Mouse (Mus musculus) layer of hippocampus, postnatal 10 days (tissue): ENCODE results near the gene Chid1. TPM values are rescaled to one million over a fixed set of nuclear protein-coding genes. Genes with fewer than 3 reads are reported as not detected.

ENCODE experiments used
- DNase-seq, 2 experiments: peaks; one replicate each; pipeline ENCODE4 v3.0.0; 2021; ENCODE audit warnings: low spot score in 2 of 2
- total RNA-seq, 2 experiments: library from RNA; stranded (reverse); gene quantifications; 2 replicates each; pipeline ENCODE4 v1.2.3; 2021

Gene Chid1
- total RNA-seq, 2 experiments from 2014 or later, result 68.7 to 69.8 TPM

- no peak for DNase-seq
These were observed 20.2 kb upstream of the Chid1 start for GRCm38 (mm10) chr7:141559726-141560325.

- no peak for DNase-seq
These were observed 19.3 kb upstream of the Chid1 start for GRCm38 (mm10) chr7:141558946-141559345.

- no peak for DNase-seq
These were observed 18.7 kb upstream of the Chid1 start for GRCm38 (mm10) chr7:141558329-141558776.

DNA sequence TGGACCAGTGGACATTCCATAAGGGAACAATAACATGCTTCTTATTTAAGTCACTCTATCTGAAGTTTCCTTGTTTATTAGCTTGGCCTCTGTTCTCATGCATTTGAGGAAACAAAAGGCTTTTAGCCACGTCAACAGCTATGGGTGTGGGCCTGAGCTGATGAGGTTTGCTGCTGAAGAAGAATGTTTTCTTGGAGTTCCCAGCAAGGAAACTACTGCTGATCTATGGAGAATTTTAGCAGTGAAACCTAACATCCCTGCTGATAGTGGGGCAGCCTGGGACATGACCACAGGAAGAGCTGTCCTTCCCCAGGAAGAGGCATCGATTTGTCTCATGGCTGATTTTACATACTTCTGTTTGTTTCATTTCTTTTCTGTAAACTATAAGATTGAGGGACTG lies 10.8 kb upstream of the Chid1 start:
- DNase-seq, result no peak

GRCm38 (mm10) chr7:141549432-141550061 lies 9.9 kb upstream of the Chid1 start:
- no peak for DNase-seq

- peak; percentile 25 for DNase-seq
These were observed 5.0 kb upstream of the Chid1 start for GRCm38 (mm10) chr7:141544654-141545053.

DNA sequence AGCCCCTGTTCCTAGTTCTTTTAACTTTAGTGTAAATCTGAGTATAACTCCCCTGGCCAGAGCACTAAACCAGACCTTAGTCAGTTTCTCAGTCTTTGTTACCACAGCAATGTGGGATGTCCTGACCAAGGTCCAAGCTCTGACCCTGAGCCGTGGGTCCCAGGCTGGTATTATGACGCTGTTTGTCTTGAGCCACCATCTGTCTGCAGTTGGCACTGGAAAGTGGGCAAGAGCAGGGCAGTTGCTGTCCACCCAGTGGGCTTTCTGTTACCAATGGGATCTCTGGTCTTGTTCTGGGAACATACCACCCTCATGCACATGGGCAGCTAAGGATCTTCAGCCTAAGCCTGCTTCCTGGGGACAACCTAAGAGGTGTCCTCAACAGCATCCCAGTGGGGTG lies 2.9 kb upstream of the Chid1 start:
- no peak for DNase-seq

- DNase-seq, result no peak
These were observed 2.0 kb upstream of the Chid1 start for GRCm38 (mm10) chr7:141541681-141542080.

GRCm38 (mm10) chr7:141540312-141541081 lies 840 bp upstream of the Chid1 start:
- DNase-seq, result peak; percentile 56 to 63

DNA sequence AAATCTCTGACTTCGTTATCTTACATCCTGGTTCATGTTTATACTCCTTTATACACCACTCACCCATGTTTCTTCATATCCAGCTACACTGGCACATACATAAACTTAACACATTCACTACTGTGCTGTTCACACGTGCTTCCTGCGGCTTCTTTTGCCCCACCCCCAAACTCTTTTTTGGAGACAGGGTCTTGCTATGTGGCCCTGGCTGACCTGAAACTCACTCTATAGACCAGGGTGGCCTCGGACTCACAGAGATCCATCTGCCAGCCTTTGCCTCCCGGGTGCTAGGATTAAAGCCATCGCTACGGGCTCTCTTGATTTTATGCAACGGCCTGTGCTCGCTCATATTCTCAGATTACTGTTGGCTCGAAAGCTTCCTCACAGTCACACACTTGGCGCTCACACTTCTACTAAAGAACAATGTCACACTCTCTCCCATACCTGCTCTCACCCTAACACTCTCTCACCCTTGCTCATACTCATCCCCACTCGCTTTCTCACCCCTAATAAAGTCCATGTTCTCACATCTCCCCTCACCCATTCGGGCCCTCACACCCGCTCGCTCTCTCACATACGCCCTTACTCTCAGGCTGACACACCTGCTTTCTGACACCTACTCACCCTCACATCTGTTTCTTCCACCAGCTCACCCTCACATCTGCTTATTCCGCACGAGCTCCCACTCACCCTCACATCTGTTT lies 653 bp downstream of the Chid1 start:
- DNase-seq, result no peak

DNA sequence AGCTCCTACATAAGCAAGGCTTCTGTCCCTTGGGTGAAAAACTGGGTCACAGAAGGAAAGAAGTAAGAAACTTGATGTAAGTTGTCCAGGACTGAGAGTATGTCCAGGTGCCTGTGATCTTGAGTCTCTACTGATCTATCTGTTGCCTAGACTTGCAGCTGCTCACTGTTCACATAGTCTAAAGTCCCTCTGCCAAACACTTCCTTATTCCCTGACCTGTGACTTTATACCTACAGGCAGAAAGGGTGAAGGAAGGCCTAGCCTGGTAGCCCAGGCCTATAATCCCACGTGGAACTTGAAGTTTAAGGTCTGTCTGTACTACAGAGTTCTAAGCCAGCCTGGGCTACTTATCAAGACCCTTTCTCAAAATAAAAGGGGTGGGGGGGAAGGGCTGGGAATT lies 4.1 kb downstream of the Chid1 start:
- DNase-seq, result no peak

GRCm38 (mm10) chr7:141525580-141525925 lies 14.1 kb downstream of the Chid1 start:
- no peak for DNase-seq

GRCm38 (mm10) chr7:141524760-141525579 lies 14.7 kb downstream of the Chid1 start:
- peak; percentile 88 to 89 for DNase-seq

DNA sequence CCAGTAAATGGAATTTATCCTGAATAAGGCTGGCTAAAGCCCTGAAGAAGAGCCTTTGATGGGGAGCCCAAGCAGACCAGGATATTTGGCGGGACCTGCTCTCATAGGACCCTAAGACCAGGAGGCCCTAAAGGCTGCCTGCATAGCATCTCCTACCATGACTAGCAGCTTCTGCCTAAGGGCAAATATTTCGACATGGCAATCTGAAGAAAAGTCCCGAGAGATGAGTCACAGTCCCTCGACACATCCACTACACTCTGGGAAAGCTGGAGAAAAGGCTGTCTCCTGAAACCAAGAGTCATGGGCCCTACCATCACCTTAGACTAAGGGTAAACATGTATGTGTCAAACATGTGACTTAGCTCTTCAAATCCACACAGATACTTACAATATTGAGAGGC lies 15.4 kb downstream of the Chid1 start:
- no peak for DNase-seq

- DNase-seq, result no peak
These were observed 16.6 kb downstream of the Chid1 start for GRCm38 (mm10) chr7:141523007-141523406.

DNA sequence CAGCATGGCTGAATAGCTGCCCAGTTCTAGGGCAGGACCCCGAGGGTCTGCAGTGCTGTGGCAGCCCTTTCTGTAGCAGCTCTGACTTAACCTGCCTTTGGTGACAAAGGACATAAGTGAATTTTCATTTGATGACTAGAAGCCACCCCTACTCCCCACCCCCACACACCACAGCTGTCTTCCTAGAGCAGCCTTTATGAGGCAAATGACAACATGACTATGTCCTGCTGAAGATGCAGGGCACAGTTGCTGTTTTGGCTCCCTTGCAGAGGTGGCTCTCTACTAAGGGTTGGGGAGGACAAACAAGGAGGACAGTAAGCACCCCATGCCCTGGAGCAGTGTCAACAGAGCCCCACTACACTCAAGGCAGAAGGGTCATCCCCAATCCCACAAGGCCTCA lies 19.9 kb downstream of the Chid1 start:
- DNase-seq, result no peak

- no peak for DNase-seq
These were observed 20.7 kb downstream of the Chid1 start for GRCm38 (mm10) chr7:141518926-141519325.

DNA sequence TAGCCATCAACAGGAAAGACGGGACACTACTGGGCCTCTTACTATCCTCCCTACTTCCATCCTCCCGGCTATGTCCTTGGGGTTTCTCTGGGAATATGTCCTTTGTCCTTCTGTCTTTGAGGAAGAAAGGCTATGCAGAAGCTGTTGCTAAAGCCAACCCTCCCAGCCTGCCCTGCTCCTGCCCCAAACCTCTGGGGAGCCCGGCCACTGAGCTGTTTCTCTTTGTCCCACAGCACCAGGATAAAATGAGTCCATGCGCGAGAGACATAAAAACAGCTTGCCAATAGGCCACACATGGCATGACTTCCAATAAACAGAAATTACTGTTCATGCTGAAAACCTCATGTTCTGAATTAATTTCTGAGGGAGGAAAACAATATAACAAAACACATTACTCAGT lies 21.4 kb downstream of the Chid1 start:
- no peak for DNase-seq

DNA sequence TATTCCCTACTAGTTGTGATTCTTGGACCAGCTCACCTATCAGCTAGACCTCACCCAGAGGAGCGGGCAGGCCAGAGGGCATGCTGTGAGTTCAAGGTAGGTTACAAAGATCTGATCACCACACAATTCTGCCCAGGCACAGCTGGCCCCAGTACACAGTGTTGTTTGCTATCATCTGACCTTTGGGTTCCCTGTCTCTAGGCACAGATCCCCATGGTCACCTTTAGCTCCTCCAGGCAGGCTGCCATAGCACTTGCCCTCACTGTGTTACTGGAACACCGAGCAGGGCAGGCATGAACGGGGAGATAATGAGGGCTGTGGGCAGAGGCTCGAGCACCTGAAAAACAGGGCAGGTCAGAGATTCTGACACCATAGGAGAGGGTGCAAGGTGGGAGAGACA lies 22.0 kb downstream of the Chid1 start:
- no peak for DNase-seq

- DNase-seq, result no peak
These were observed 28.9 kb downstream of the Chid1 start for GRCm38 (mm10) chr7:141510681-141511191.

DNA sequence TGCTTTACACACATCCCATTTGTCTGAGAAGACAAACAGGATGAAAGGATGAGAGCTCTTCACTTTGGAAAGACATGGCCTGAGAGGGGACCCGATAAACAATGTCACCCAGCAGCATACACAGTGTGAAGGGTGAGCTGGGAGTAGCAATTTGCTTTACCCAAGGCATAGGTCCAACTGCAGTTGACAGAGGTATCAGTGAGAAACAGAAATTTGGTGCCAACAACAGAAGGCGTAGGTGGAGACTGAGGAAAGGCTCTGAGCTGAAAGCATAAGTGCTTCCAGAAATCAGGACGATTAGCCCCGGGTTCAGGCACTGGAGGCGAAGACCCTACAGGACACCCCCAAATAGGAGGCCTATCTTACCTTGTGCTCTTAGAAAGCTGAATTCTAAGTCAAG lies 29.5 kb downstream of the Chid1 start:
- DNase-seq, result no peak
